Mouse (Mus musculus) small intestine, adult 2 months (tissue): ENCODE data around the gene Pou6f1. TPM values are rescaled to one million over a fixed set of nuclear protein-coding genes. Genes with fewer than 3 reads are reported as not detected.
A peak's percentile ranks its signal among the peaks of the same experiment; 100 is the strongest.
"Not testable (repeated sequence)": the region's sequence is repeated elsewhere in the genome, so short reads cannot be mapped to it uniquely, and the experiment has no call there.

Source experiments
- H3K27ac ChIP-seq: fragments of 200-500 bp; 2 replicates; pipeline ENCODE4 v1.5.1; 2012; ENCODE audit warnings: low read depth, low read length, control low read depth, inconsistent platforms; ENCODE audit not compliant: insufficient read depth
- H3K27me3 ChIP-seq: fragments of 200-500 bp; 2 replicates; pipeline ENCODE4 v1.6.1; 2012; ENCODE audit warnings: mild to moderate bottlenecking, moderate library complexity, low read length, inconsistent platforms; ENCODE audit not compliant: control insufficient read depth, insufficient read depth
- H3K36me3 ChIP-seq: fragments of 200-500 bp; 2 replicates; pipeline ENCODE4 v1.6.1; 2012; ENCODE audit warnings: mild to moderate bottlenecking, low read length, control low read depth, inconsistent platforms; ENCODE audit not compliant: control insufficient read depth, insufficient read depth
- H3K4me1 ChIP-seq: fragments of 200-500 bp; 2 replicates; pipeline ENCODE4 v1.6.1; 2012; ENCODE audit warnings: low read length, inconsistent platforms, mixed read lengths; ENCODE audit not compliant: control insufficient read depth, insufficient read depth, insufficient read length
- H3K4me3 ChIP-seq: fragments of 200-500 bp; 2 replicates; pipeline ENCODE4 v1.5.1; 2012; ENCODE audit warnings: low read depth, mild to moderate bottlenecking, control low read depth, inconsistent platforms, low read length, moderate library complexity
- CTCF ChIP-seq: fragments of 200-500 bp; IDR thresholded peaks from 2 replicates; pipeline ENCODE4 v1.5.1; 2012; ENCODE audit warnings: low read depth, mild to moderate bottlenecking, control low read depth, inconsistent platforms, low read length, moderate library complexity, mixed read lengths; ENCODE audit not compliant: insufficient replicate concordance, insufficient read length; ENCODE audit errors: extremely low read depth
- POLR2A ChIP-seq: fragments of 200-500 bp; IDR thresholded peaks from 2 replicates; pipeline ENCODE4 v1.6.1; 2012; ENCODE audit warnings: low read depth, mild to moderate bottlenecking, control low read depth, inconsistent platforms, low read length, moderate library complexity
- WGBS: fragments of 180-500 bp; shearing (Covaris S2); methylation state at CpG from one replicate; pipeline ENCODE4 v1.1.7; 2018; 5-methylcytosine and 5-hydroxymethylcytosine counted together
- polyA plus RNA-seq: library from polyadenylated mRNA; depleted of rRNA; stranded (reverse); fragments of >200 nt; gene quantifications from 2 replicates; pipeline ENCODE4 v1.2.3, GENCODE M21; 2012

The Pou6f1 gene
- polyA plus RNA-seq, 1 experiment = 12.0 TPM

DNA sequence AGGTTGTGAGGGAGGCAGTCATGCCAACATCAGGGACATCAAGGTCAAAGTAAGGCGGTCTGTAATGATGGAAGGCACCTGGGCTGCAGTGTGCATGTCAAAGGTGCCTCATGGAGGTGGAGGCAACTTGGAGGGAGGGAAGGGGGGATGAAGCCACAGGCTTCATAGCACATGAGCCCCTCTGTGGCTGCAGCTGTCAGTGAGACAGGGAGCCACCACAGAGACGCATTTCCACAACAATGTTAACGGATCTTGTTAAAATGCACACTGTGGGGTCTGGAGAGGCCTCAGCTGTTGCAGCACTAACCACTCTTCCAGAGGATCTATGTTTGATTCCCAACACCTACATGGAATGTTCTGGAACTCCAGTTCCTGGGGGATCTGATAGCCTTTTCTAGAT lies 30.3 kb upstream of the Pou6f1 start:
- peaks cover 8% of the 10 kb centered on the region; the same call in 1 of the 2 replicates for H3K36me3 ChIP-seq
- TF ChIP-seq CTCF (no peak), POLR2A (no peak)
- no peak overlapping the region for H3K27ac ChIP-seq
- H3K4me3 ChIP-seq = no peak overlapping the region
- peaks cover 23% of the 10 kb centered on the region for H3K4me1 ChIP-seq
- 92% methylated on average over 3 of the region's 3 CpGs for WGBS
- no peaks in the 10 kb centered on the region for H3K27me3 ChIP-seq

DNA sequence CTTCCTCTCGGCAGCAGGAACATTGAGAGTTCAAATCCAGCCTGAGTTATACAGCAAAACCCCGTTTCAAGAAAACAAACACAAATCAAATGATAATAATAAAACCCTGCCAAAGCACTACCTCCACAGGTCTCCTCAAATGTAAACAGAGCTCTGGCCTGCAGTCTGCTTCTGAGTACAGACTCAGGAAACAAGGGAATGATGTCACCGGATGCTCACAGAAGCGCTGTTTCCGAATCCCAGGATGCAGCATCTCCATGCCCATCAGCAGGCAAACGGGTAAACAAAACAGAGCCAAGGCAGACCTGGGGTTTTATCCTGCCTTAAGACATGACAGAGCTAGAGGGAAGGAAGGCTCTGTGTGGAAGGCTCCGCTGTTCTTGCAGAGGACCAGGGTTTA lies 29.0 kb upstream of the Pou6f1 start:
- no peak for TF ChIP-seq CTCF
- no peak for TF ChIP-seq POLR2A
- Histone ChIP-seq H3K27ac (no peak overlapping the region), H3K36me3 (peaks cover 10% of the 10 kb centered on the region; the same call in 1 of the 2 replicates), H3K27me3 (no peaks in the 10 kb centered on the region), H3K4me3 (no peak overlapping the region), H3K4me1 (peaks cover 21% of the 10 kb centered on the region)
- WGBS = 54% methylated on average over 7 of the region's 7 CpGs

DNA sequence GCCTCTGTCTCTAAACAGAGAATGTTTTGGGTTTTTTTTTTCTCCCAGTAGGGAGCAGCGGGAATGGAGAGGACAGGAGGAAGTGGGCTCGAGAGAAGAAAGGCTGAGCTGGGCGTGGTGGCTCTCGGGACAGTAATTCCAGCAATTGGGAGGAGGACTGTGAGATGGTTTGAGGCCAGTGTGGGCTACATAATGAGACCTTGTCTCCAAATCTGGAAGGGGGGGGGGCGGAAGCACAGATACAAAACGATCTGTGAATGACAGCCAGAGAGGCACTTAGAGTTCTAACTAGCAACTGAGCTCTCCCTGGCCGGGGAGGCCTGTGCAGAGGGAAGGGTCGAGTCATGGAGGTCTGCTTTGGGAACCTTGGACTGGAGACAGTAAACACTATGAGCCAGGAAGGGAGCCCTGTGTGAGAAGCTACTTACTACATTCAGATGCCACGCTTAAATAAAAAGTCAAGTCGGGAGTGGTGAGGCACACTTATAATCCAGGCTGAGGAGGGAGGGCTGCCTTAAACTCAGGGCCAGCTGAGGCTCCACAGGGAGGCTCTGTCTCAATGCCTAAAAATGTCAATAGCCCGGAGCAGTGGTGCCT lies 28.1 kb upstream of the Pou6f1 start:
- H3K27me3 ChIP-seq = no peaks in the 10 kb centered on the region
- H3K36me3 ChIP-seq = peaks cover 10% of the 10 kb centered on the region; the same call in 1 of the 2 replicates
- H3K4me3 ChIP-seq = no peak overlapping the region
- no peak for TF ChIP-seq POLR2A
- H3K27ac ChIP-seq = peak overlapping the region; percentile 52
- WGBS = 23% methylated on average over 11 of the region's 11 CpGs
- peaks cover 18% of the 10 kb centered on the region; the same call in 1 of the 2 replicates for H3K4me1 ChIP-seq

DNA sequence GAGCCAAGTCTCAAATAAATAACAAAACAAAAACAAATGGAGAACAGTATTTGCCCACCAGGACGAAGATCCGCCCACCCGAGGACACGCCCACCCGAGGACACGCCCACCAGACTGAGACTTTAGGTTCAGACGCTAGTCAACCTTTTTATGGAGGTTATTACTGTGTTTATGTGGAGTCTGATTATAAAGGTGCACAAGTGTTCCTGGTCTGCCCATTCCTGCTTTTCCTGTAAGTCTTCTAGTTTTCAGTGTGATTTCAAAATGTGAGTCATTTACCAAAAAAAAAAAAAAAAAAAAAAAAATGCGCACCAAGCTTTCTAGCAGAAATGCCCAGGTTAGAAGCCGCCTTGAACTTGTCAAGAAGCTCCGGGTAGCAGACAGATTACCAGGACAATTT lies 27.5 kb upstream of the Pou6f1 start:
- no peaks in the 10 kb centered on the region for H3K27me3 ChIP-seq
- H3K36me3 ChIP-seq = peaks cover 14% of the 10 kb centered on the region; the same call in 1 of the 2 replicates
- TF ChIP-seq CTCF = no peak
- TF ChIP-seq POLR2A = no peak
- H3K27ac ChIP-seq = peak overlapping the region; percentile 52
- no peak overlapping the region for H3K4me3 ChIP-seq
- 18% methylated on average over 10 of the region's 10 CpGs for WGBS
- H3K4me1 ChIP-seq = peaks cover 13% of the 10 kb centered on the region; the same call in 1 of the 2 replicates

DNA sequence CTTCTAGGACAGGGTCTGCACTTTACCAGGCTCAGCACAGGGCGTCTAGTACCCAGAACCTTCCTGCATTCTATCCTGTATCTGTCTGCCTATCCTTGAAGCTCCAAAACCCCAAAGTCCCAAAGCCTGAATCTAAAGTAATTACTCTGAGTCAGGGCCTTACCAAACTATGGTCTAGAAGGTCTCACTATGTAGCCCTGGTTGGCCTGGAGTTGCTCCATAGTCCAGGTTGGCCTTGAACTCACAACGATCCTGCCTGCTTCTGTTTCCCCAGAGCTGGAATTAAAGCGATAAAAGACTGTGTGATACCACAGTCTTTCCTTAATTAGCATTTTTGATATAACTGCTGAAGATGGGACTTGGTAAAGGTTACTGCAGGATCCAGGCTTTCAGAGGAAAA lies 24.7 kb upstream of the Pou6f1 start:
- WGBS = 94% methylated on average over 3 of the region's 3 CpGs
- Histone ChIP-seq H3K4me1 (peaks cover 10% of the 10 kb centered on the region; the same call in 1 of the 2 replicates), H3K4me3 (no peak overlapping the region), H3K36me3 (peaks cover 29% of the 10 kb centered on the region), H3K27me3 (no peaks in the 10 kb centered on the region), H3K27ac (no peak overlapping the region)
- TF ChIP-seq CTCF = no peak
- no peak for TF ChIP-seq POLR2A

DNA sequence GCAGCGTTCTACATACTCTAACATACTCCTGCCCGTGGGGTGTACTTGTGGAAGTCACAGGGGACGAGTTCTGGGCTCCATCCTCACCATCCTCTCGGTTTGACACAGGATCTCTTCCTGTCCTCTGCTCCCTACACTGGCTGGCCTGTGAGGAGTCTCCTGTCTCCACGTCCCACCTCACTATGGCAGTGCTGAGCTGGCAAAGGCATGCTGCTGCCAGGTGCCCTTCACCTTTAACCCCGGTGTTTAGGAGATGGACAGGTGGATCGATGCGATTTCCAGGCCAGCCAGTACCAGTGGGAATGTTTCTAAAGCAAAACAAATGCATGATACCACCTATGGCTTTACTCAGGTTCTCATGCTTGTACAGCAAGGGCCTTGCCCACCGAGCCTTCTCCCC lies 24.0 kb upstream of the Pou6f1 start:
- Histone ChIP-seq H3K4me3 (no peak overlapping the region), H3K27ac (no peak overlapping the region), H3K27me3 (no peaks in the 10 kb centered on the region), H3K4me1 (peaks cover 10% of the 10 kb centered on the region), H3K36me3 (peaks cover 36% of the 10 kb centered on the region)
- WGBS = 84% methylated on average over 9 of the region's 9 CpGs
- TF ChIP-seq POLR2A (no peak), CTCF (no peak)

DNA sequence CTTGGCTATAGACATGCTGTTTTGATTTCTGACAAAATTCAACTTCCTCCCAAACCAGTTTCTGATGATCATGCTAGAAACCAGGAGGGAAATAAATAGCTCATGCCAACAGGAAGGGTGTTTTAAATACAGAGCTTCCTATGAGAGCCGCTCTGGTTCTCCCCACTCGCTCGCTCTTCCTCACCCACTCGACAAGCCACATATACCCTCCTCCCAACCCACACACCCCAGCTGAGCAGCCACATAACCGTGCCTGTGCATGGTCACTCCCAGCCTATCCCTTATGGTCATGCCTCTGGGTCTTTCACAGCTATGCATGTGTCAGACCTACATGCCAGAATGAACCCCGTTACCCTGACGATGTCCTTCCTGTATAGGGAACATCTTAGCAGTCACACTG lies 22.4 kb upstream of the Pou6f1 start:
- no peak for TF ChIP-seq POLR2A
- TF ChIP-seq CTCF = no peak
- WGBS = 83% methylated on average over 7 of the region's 7 CpGs

DNA sequence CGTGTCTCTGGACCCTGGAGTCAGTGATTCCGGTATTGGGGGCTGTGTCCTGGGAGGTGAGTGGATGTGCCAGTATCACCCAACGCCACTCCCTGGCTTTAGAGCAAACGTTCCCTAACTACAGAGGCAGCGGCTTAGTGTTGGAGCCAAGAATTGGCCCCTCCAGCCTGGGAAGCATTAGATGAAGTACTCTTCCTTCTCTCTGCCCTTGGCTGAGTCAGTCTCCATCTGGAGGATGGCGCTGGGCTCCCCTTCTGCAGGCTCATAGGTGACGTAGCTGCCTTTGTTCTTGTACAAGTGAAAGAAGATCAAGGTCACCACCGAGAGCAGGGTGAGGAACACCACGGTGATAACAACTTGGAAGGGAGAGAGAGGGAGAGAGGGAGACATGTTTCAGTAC lies 21.9 kb upstream of the Pou6f1 start:
- Histone ChIP-seq H3K27ac (peak overlapping the region; percentile 35; the same call in 1 of the 2 replicates), H3K36me3 (peaks cover 51% of the 10 kb centered on the region)
- H3K4me3 ChIP-seq, H3K4me1 ChIP-seq, H3K27me3 ChIP-seq: not testable (repeated sequence)
- WGBS = 61% methylated on average over 9 of the region's 9 CpGs

More for the DNA sequence above, 22.4 kb upstream of the Pou6f1 start:
- no peak overlapping the region for H3K4me3 ChIP-seq
- H3K36me3 ChIP-seq = peaks cover 49% of the 10 kb centered on the region
- no peaks in the 10 kb centered on the region for H3K27me3 ChIP-seq
- H3K27ac ChIP-seq = peak overlapping the region; percentile 42
- H3K4me1 ChIP-seq = no peaks in the 10 kb centered on the region; the same call in 1 of the 2 replicates
